Mouse (Mus musculus) liver, adult 2 months (tissue): ENCODE results near the gene Arhgdib. TPM values are rescaled to one million over a fixed set of nuclear protein-coding genes. Genes with fewer than 3 reads are reported as not detected.
"Not testable (repeated sequence)": the region's sequence is repeated elsewhere in the genome, so short reads cannot be mapped to it uniquely, and the experiment has no call there.

ENCODE experiments used
- DNase-seq: peaks from one replicate; pipeline ENCODE4 v3.0.0-alpha.2; 2011; ENCODE audit warnings: low read depth, low spot score; ENCODE audit errors: extremely low read depth
- H3K27ac ChIP-seq: fragments of 200-500 bp; replicated peaks from 2 replicates; pipeline ENCODE4 v1.5.1; 2012; ENCODE audit warnings: low read depth, mild to moderate bottlenecking, control low read depth, inconsistent platforms, low read length; ENCODE audit not compliant: insufficient read depth
- H3K27me3 ChIP-seq: fragments of 200-500 bp; 2 replicates; pipeline ENCODE4 v1.6.1; 2012; ENCODE audit warnings: mild to moderate bottlenecking, moderate library complexity, low read length, inconsistent platforms; ENCODE audit not compliant: control insufficient read depth, insufficient read depth
- H3K36me3 ChIP-seq: fragments of 200-500 bp; 2 replicates; pipeline ENCODE4 v1.6.1; 2012; ENCODE audit warnings: low read length, inconsistent platforms; ENCODE audit not compliant: control insufficient read depth, insufficient read depth
- H3K4me1 ChIP-seq: fragments of 200-500 bp; 2 replicates; pipeline ENCODE4 v1.6.1; 2011; ENCODE audit warnings: low read length; ENCODE audit not compliant: control insufficient read depth, insufficient read depth
- H3K4me3 ChIP-seq: fragments of 200-500 bp; 2 replicates; pipeline ENCODE4 v1.5.1; 2011; ENCODE audit warnings: low read depth, mild to moderate bottlenecking, control low read depth, low read length, moderate library complexity; ENCODE audit not compliant: insufficient read depth
- H3K79me2 ChIP-seq: fragments of 200-500 bp; 2 replicates; pipeline ENCODE4 v1.6.1; 2012; ENCODE audit warnings: inconsistent platforms, mild to moderate bottlenecking, low read length, moderate library complexity; ENCODE audit not compliant: control insufficient read depth, insufficient read depth
- H3K9ac ChIP-seq: fragments of 200-500 bp; 2 replicates; pipeline ENCODE4 v1.6.1; 2012; ENCODE audit warnings: low read depth, mild to moderate bottlenecking, control low read depth, inconsistent platforms, low read length
- CTCF ChIP-seq: fragments of 200-500 bp; IDR thresholded peaks from 2 replicates; pipeline ENCODE4 v1.5.1; 2011; ENCODE audit warnings: low read depth, low read length, control low read depth
- POLR2A ChIP-seq: fragments of 200-500 bp; IDR thresholded peaks from 2 replicates; pipeline ENCODE4 v1.6.1; 2011; ENCODE audit warnings: low read length, control low read depth; ENCODE audit not compliant: insufficient read depth; ENCODE audit errors: extremely low read depth
- WGBS: fragments of 180-500 bp; shearing (Covaris S2); methylation state at CpG from one replicate; pipeline ENCODE4 v1.1.7; 2018; 5-methylcytosine and 5-hydroxymethylcytosine counted together
- polyA plus RNA-seq: library from polyadenylated mRNA; depleted of rRNA; stranded (reverse); fragments of >200 nt; gene quantifications from 2 replicates; pipeline ENCODE4 v1.2.3, GENCODE M21; 2012
- total RNA-seq: library from RNA; depleted of rRNA; stranded (reverse); fragments of >200 nt; gene quantifications from 2 replicates; pipeline ENCODE4 v1.2.3, GENCODE M21; 2014

Gene Arhgdib
- total and polyA plus RNA-seq, 2 experiments = 5.3 to 11.9 TPM

GRCm38 (mm10) chr6:136887854-136888253 lies 53.8 kb downstream of the Arhgdib start:
- TF ChIP-seq CTCF (no peak), POLR2A (no peak)
- no peaks in the 10 kb centered on the region for H3K27me3 ChIP-seq
- no peak overlapping the region for H3K4me3 ChIP-seq
- H3K9ac ChIP-seq = no peak overlapping the region
- peak overlapping the region; percentile 48 for H3K27ac ChIP-seq
- 61% methylated on average over 9 of the region's 9 CpGs for WGBS
- no peaks in the 10 kb centered on the region for H3K36me3 ChIP-seq
- DNase-seq = peak; percentile 32
- no peaks in the 10 kb centered on the region for H3K4me1 ChIP-seq
- H3K79me2 ChIP-seq = no peaks in the 10 kb centered on the region

GRCm38 (mm10) chr6:136884766-136885165 lies 56.9 kb downstream of the Arhgdib start:
- H3K9ac ChIP-seq, H3K27ac ChIP-seq, H3K4me3 ChIP-seq, H3K79me2 ChIP-seq, H3K4me1 ChIP-seq, H3K36me3 ChIP-seq, H3K27me3 ChIP-seq: not testable (repeated sequence)
- peak; percentile 19 for DNase-seq
- 36% methylated on average over 1 of the region's 1 CpGs for WGBS

GRCm38 (mm10) chr6:136883961-136884360 lies 57.7 kb downstream of the Arhgdib start:
- DNase-seq = no peak
- H3K36me3 ChIP-seq = no peaks in the 10 kb centered on the region
- H3K4me3 ChIP-seq = no peak overlapping the region
- WGBS = 93% methylated on average over 6 of the region's 6 CpGs
- TF ChIP-seq CTCF (no peak), POLR2A (no peak)
- H3K27me3 ChIP-seq = no peaks in the 10 kb centered on the region
- no peak overlapping the region for H3K27ac ChIP-seq
- no peaks in the 10 kb centered on the region for H3K4me1 ChIP-seq
- H3K9ac ChIP-seq = no peak overlapping the region
- H3K79me2 ChIP-seq = no peaks in the 10 kb centered on the region

GRCm38 (mm10) chr6:136883431-136883915 lies 58.2 kb downstream of the Arhgdib start:
- no peak for DNase-seq
- TF ChIP-seq POLR2A (no peak), CTCF (no peak)
- 83% methylated on average over 3 of the region's 3 CpGs for WGBS
- Histone ChIP-seq H3K4me1 (no peaks in the 10 kb centered on the region), H3K27ac (no peak overlapping the region), H3K9ac (no peak overlapping the region), H3K36me3 (no peaks in the 10 kb centered on the region), H3K27me3 (no peaks in the 10 kb centered on the region), H3K79me2 (no peaks in the 10 kb centered on the region), H3K4me3 (no peak overlapping the region)

- H3K27ac ChIP-seq = no peak overlapping the region
- H3K4me1 ChIP-seq = no peaks in the 10 kb centered on the region
- H3K9ac ChIP-seq = no peak overlapping the region
- H3K36me3 ChIP-seq = no peaks in the 10 kb centered on the region
- H3K79me2 ChIP-seq = no peaks in the 10 kb centered on the region
- H3K27me3 ChIP-seq = no peaks in the 10 kb centered on the region
- DNase-seq = no peak
- H3K4me3 ChIP-seq = no peak overlapping the region
- 48% methylated on average over 8 of the region's 8 CpGs for WGBS
- no peak for TF ChIP-seq CTCF
- no peak for TF ChIP-seq POLR2A
Observed at GRCm38 (mm10) chr6:136881678-136882077, 60.0 kb downstream of the Arhgdib start.

GRCm38 (mm10) chr6:136875670-136876069 lies 66.0 kb downstream of the Arhgdib start, which contains the start of gene Mgp:
Mgp (minus strand) TSS chr6:136875823.
- Histone ChIP-seq H3K36me3 (no peaks in the 10 kb centered on the region), H3K4me1 (no peaks in the 10 kb centered on the region), H3K4me3 (0 out of 2 replicates have a peak within 1 kb of the TSS, but pooled peaks have one; percentile 12), H3K27me3 (no peaks in the 10 kb centered on the region), H3K79me2 (no peaks in the 10 kb centered on the region), H3K27ac (no peak within 1 kb of the TSS), H3K9ac (no peak within 1 kb of the TSS)
- TF ChIP-seq POLR2A = no peak
- TF ChIP-seq CTCF = no peak
- DNase-seq = no peak
- WGBS = 51% methylated on average over 9 of the region's 9 CpGs
